Mouse (Mus musculus) frontal cortex, postnatal 10 days (tissue): ENCODE data around the gene Gdf3.
A peak's percentile ranks its signal among the peaks of the same experiment; 100 is the strongest.
"Not testable (repeated sequence)": the region's sequence is repeated elsewhere in the genome, so short reads cannot be mapped to it uniquely, and the experiment has no call there.

ENCODE experiments used
- DNase-seq, 2 experiments: peaks; one replicate each; pipeline ENCODE4 v3.0.0; 2022; ENCODE audit warnings: low spot score in 2 of 2, mixed read lengths in 1 of 2

The Gdf3 gene

DNA sequence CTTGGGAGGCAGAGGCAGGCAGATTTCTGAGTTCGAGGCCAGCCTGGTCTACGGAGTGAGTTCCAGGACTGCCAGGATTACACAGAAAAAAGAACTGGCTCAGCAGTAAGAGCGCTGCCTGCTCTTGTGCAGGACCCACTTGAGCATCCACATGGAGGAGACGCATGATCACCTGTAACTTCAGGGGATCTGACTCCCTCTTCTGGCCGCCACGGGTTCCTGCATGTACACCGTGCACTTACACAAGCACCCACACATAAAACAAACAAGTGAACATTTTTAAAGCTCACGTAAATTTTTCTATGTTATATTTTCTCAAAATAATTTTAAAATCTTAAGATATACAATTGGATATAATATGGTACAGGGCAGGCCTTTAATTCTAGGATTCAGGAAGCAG, 4.4 kb downstream of the Gdf3 start:
- no peak for DNase-seq

DNA sequence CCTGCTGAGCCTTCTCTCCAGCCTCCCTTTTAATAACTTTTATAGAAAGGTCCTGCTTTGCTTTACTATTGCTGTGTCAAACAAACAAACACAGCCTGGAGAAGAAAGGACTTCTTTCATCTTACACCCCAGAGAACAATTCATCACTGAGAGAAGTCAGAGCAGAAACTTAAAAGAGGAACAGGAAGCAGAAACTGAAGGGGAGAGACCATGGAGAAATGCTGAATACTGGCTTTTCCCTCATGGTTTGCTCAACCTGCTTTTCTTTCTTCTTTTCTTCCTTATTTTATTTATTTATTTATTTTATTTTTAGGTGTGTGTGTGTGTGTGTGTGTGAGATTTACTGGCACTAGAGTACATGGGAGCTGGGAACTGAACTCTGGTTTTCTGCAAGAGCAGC, 5.6 kb downstream of the Gdf3 start:
- no peak for DNase-seq

DNA sequence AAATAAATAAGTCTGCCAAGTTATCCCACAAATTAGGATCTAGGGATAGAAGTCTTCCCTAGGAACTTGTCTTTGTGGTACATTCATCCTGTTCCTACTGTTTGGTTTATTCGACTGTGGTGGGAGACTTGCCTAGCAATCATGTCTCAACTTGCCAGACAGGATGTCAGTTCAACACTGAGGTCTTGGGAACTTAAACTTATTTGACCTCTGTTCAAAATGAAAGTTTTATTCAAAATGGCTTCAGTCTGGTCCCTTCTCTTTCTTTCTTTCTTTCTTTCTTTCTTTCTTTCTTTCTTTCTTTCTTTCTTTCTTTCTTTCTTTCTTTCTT, 6.9 kb downstream of the Gdf3 start:
- no peak for DNase-seq

DNA sequence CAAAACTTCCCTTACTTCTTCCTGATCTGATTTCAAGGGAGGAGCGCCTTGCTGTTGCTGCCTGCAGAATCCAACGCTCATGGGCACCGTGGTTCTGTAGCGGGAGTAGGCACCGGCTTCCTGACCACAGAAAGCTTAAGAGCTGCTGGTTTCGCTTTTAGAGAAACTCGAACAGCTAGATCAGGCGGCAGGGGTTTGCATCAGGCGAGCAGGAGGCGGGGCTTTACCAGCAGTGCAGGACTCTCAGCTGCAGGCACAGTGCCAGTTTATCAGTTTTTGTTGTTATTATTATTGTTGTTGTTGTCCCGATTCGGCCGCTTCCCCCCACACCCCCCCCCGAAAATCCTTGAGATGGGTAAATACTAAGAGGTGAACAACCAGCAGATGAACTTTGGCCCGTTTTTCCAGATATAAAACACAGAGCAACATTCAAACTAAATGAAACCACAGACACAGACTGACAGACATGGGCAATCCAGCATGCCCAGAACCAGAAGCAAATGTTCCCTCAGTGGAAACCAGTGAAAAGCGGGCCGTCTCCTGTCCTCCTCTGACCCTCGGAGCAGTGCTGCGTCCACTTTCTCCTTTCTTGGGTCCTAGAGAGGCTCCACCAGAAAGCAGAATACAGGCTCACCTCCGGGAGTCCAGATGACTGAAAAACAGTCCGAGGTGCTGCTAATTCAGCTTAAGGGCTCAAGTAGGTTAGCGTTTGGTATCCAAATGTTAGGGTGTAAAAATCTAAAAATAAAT, 7.5 kb downstream of the Gdf3 start, which contains the start of gene Apobec1:
Gene Apobec1, minus strand, starts transcription at position 203 of the 750 bp plus-strand sequence.
- peak; percentile 37 to 55 for DNase-seq

DNA sequence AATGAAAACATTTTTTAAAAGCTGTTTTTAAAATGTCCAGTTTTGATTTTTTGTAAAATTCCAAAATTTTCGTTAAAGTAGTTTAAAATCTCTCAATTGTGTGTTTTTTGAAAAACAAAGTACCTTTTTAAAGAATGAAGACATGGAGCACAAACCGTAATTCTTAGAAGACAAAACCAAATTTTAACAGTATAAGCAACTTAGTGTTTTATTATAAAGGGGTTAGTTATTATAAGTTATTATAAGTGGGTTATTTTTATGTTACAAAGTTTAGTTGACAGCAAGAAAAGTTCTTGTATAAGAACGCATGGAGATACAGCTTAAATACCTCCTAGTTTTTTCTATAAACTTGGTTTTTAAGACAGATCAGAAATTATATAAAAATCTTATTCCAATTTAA, 8.3 kb downstream of the Gdf3 start:
- no peak for DNase-seq

DNA sequence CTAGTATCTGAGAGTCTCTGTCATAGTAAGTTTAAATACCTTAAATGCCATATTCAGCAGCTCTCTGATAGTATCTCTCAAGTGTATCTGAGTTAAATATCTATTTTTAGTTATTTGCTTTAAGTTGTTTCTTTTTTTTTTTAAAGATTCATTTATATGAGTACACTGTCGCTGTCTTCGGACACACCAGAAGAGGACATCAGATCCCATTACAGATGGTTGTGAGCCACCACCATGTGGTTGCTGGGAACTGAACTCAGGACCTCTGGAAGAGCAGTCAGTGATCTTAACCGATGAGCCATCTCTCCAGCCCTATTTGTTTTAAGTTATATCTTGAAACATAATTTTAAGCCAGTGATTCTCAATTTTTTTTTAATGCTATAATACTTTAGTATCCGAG, 8.9 kb downstream of the Gdf3 start:
- no peak for DNase-seq

DNA sequence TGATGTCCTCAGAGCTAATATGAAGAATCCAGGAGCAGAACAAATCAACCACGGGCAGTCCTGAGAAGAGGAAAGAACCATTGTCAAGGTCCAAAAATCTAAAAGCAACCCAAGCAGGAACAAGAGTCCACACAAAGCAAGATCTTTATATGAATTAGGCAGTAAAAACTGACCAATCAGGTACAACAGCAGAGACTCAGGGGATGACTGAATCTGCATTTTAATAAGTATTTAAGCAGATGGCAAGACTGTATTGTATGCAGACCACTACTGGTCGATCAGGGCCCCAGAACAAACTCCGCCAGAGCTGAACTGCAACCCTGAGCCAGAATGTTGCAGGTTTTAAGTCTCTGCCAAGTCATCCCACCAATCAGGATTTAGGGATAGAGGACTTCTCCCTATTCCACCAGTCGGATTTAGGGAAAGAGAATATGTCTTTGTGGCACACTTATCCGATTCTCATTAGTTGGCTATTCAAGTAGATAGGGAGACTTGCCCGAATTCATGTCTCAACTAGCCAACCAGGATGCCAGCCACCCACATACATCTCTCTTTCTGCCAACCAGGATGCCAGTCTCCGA, 9.7 kb downstream of the Gdf3 start:
- DNase-seq, result no peak

DNA sequence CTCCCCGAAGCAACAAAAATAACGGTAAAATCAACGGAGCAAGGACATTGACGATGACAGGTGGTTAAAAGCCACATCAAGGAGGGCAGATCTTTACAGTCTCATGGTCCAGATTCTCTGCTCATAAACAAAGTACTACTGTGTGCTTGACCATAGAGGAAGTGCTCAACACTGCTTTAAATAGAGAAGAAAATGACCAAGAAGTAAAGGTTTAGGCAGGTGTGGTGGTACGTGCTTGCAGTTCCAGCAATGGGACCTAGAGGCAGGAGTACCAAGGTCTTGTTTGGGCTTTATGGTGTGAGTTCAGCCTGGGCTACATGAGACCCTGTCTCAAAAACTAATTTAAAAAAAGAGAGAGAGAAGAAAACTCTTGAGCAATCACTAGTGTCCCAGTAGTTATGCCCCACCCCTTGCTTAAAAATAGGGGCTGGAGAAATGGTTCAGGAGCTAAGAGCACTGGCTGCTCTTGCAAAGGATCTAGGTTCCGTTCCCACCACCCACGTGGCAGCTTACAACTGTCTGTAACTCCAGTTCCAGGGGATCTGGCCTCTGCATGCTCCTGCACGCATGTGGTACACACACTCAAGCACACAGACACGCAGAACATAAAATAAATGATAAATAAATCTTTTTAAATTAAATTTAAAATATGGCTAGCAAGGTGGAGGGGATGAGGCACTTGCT, 10.7 kb downstream of the Gdf3 start:
- no peak for DNase-seq

DNA sequence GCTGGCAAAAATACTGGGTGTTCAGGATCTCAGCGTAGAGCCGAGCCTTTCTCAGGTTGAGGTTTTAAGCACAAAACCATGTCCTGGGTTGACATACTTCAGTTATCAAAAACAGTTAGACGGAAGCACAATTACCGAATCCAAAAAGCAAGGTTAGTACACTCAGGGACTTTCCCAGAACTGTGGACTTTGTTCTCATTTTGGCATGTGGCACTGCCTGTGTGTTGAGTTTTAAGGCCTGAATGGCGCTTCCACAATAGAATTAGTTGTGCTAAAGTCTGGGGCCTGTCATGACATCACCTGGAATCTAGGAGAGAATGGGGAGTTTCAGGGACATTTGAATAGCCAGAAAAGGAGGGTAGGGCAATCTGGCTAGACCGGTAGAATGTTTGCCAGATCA, 11.5 kb downstream of the Gdf3 start:
- DNase-seq, result no peak

DNA sequence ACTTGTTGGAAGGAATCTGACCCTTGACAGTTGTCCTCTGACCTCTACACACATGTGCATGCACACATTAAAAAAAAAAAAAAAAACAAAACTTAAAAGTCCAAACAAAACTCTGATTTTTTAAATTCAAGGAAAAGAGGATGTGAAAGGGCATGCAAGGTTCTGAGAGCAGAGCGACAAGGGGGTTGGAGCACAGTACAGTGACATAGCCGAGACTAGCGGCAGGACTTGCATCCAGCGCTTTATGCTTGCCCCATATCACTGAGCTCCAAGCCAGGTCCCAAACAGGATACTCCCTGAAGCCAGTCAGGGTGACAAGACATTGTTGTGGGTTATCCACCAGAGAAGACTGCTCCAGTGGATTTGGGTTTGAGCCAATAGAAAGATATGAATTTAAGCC, 11.9 kb downstream of the Gdf3 start:
- no peak for DNase-seq

DNA sequence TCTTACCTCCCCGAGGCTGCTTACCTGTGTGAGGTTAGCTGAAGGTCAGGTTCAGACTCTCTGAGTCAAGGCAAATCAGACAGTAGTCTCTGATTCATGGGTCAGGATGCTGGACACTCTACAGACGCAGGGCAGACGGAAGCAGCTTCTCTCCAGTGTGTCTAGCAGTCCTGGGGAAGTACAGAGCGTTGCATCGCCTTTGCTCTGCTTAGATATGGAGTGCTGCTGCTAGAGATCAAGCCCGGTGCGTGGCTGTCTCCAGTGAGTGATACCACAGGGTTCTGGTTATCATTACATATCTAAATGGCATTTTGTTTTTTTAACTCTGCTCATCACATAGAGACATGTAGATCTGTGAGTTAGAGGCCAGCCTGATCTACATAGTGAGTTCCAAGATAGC, 13.3 kb downstream of the Gdf3 start:
- DNase-seq, result no peak

DNA sequence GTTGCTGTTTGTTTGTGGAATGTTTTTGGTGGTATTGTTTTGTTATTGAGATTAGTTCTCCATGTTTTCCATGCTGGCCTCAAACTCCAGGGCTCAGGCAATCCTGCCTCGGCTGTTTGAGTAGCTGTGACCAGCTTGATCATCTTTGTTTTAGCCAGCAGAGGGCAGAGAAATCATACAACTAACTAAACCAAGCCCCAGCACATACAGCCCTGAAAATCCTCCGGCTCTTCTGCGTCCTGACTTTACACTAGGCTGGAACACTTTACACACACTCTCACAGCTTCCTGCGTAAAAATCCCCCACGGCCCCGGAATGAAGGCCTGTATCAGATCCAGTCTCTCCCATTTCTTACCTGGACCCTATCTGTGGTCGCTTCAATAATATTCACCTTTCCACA, 14.2 kb downstream of the Gdf3 start:
- peak; percentile 16 to 27 for DNase-seq

DNA sequence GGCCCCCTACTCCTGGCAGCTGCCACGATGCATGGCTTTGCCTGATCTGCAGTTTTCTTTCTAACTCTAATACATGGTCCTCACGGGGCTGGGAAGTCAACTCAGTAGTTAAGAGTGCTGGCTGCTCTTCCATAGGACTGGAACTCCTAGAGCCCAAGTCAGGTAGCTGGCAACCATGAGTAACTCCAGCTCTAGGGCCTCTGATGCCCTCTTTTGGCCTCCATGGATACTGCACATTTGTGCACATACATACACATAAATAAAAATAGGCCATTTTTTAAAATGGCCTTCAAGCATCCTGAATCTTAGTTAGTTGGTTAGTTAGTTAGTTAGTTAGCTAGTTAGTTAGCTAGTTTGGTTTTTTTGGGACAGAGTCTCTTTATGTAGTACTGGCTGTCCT, 17.0 kb downstream of the Gdf3 start:
- DNase-seq, result no peak

DNA sequence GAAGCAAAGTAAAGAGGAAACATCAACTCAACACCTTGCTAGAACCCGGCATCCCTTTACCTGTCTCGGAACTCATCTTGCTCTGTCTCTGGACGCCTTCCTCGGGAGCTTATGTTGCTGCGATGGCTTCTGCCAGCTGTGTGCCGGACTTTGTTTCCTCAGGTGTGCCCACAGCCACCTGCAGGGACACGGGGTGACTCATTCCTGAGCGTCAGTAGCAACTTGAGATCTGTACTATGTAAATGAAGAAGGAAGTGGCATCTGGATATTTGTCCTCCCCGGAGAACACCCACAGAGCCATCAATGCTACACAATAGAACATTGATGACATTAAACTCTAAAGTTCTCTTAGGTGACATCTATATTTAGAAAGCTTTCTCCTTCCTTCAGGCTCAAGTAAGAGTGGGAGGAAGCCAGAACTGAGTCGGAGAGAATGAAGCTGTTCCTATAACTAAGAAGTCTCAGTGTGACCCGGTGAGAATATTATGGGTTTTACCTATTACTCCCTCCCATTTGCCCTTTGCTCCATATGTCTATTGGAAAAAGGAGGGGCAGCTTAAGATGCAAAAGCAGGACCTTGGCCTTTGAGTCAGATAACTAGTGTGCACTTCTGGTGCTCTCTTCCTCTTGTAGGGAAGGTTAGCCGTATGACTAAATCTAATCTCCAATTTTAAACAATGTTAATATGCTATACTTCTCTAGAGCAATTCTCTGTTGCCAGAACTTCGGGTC, 18.7 kb downstream of the Gdf3 start:
- no peak for DNase-seq

DNA sequence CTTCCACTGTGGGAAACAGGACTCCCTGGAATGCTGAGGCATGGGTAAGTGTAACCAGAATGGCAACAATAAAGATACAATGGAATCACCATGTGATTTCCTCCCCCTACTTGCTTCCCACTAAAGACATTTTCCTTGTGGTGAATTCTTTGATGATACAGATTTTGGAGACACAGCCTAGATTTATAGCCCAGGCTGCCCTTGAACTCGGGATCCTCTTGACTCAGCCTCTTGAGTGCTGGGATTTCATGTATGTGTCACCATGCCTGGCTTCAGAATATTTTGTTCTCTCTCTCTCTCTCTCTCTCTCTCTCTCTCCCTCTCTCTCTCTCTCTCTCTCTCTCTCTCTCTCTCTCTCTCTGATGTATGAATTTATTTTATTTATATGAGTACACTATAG, 30.8 kb downstream of the Gdf3 start:
- DNase-seq, result no peak

DNA sequence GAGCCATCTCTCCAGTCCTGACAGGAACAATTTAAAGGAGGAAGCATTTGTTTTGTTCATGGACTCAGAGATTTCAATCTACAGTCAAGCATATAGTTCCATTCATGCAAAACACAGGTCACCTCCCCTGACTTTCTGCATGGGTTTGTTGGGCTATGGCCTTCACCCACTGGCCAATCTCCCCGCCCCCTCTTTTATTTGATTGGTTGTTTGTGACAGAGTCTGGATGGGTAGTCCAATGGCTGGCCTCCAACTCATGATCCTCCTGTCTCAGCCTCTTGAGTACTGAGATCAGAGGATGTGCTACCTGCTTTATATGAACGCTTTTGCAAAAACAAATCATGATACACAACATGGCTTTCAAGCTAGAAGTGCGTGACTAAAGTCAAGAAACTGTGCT, 32.9 kb downstream of the Gdf3 start:
- no peak for DNase-seq

DNA sequence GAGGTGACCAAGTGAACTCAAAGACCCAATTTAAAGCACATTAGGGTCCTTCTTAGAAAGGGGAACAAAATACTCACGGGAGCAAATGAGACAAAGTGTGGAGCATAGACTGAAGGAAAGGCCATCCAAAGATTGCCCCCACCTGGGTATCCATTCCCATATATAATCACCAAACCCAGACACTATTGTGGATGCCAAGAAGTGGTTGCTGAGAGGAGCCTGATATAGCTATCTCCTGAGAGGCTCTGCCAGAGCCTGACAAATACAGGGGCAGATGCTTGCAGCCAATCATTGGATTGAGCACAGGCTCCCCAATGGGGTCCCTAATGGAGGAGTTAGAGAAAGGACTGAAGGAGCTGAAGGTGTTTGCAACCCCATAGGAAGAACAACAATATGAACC, 34.9 kb downstream of the Gdf3 start:
- DNase-seq, result not testable (repeated sequence)

DNA sequence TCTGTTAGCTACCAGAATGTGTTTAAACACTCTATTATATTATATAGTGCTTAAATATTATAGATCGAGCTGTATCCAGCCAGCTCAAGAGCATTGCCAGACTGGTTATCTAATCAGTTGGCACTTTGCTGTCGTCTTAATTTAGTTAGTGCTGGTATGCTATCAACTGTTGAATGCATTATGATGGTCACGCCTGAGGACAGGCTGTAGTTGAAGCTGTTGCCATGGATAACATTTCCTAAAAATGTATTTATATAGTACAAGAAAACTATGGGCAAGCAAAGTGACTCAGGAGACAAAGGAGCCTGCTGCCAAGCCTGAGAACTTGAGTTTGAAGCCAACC, 38.3 kb downstream of the Gdf3 start:
- no peak for DNase-seq

DNA sequence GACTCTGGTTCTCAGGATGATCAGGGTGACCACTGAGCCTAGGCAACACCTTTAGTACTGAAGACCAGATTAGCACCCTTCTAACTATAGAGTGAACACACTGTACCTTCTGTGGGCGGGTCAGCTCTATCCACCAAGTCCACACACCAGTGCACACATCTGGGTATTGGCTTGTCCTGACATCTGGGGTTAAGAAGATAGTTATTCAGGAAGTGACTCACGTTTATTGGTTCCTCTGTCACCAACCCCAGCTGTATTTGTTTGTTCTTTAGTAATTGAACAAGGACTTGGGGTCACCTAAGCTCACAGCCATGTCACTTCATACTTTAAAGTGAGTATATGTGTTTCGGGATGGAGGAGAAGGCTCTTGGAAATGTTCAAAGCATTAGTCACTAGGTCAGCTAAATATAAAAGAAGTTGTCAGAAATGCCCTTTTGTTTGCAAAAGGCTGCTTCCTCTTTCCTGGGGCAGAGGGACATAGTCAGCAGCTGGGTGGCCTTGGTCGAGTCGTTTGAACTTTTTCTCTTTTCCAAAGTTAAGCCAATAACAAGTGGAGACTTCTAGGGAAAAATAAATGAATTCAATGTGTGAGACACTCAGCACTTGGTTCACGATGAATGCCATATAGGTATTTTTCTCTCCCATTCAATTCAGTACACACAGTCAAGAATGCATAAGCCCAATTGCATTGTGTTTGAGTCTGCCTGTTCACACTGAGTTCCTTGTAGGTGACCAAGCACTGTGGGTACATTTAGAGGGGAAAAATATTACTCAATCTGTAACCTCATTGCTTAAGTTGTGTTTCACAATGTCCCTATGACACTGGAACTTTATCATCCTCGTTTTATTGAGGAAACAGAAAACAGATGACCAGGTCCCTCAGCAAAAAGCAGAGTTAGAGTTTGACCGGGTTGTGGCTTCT, 38.9 kb downstream of the Gdf3 start:
- no peak for DNase-seq

DNA sequence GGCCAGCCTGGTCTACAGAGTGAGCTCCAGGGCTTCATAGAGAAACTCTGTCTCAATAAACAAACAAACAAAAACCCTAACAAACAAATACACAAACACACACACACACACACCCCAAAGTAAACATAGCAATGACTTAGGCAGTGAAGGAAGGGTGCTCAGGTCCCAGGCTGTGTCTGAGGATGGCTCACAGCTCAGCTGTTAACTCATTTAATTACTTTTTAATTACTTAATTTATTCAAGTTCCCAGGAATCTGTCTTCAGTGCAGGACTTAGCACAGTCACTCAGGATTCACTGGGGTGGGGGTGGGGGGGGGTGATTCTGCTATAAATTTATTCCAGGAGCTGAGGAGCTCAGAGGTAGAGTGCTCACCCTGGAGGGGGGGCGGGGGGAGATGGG, 40.1 kb downstream of the Gdf3 start:
- DNase-seq, result no peak

DNA sequence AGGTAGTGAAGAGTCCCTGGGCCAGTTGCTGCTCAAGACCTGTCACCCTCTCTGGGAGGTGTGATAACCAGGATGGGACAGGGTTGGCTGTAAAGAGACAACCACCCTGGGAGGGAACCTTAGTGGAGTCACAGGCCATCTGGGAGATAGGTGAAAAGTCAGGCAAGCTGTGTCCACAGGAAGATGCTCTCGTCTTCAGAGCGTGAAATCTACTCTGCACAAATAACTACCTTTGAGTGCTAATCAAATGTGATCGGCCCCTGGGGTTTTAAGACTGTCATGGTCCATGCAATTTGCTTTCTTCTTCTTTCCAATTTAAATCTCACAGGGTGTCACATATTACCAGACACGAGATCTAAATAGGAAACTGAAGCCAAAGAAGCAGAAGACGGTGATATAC, 40.8 kb downstream of the Gdf3 start:
- no peak for DNase-seq
